Comparison of ENCODE assay signal across 24 mouse cellular contexts in genomic region chr7:71038537-71038936, GRCm38 (mm10).
A peak's percentile ranks its signal among the peaks of the same experiment; 100 is the strongest.
DNase-seq lines count a peak whose midpoint lies in the region; ATAC-seq and TF ChIP-seq lines count a peak whose summit lies in the region.
"Had no signal": no experiment of that assay in that cellular context is flagged by ENCODE, and none has a peak within 500 bp of the region (broad histone marks: within the 10 kb centered on the region; RNA-seq: fewer than 3 reads in every experiment).

No protein-coding gene starts in this region.

- H3K4me1 ChIP-seq in kidney, embryonic 16.5 days (ENCODE audit: insufficient read depth, low read length) = no peaks in the 10 kb centered on the region
- H3K4me1 ChIP-seq in lung, postnatal 0 days (ENCODE audit: insufficient read depth, low read depth, low read length) = peaks cover 6% of the 10 kb centered on the region; the same call in 1 of the 2 replicates
- H3K4me1 ChIP-seq: embryonic facial prominence, embryonic 13.5 days; heart, embryonic 15.5 days; limb, embryonic 13.5 days; liver, embryonic 13.5 days; neural tube, embryonic 12.5 days had no signal

- H3K27me3 ChIP-seq in kidney, embryonic 16.5 days (ENCODE audit: insufficient read depth, low read length) = no peaks in the 10 kb centered on the region
- H3K27me3 ChIP-seq in lung, postnatal 0 days (replicated peaks; ENCODE audit: insufficient read depth, low read length) = no peaks in the 10 kb centered on the region
- H3K27me3 ChIP-seq: forebrain, embryonic 15.5 days; heart, embryonic 15.5 days; limb, embryonic 13.5 days; liver, embryonic 13.5 days; midbrain, embryonic 12.5 days; neural tube, embryonic 12.5 days had no signal

- DNase-seq in kidney, adult 11 months = no peak
- DNase-seq in urinary bladder, adult 18-20 months (ENCODE audit: low spot score in 2 of 2) = peak; percentile 22 to 53
- DNase-seq in urinary bladder, adult 2 months (ENCODE audit: low spot score) = no peak
- peak; percentile 57 for DNase-seq in lung, postnatal 0 days (ENCODE audit: low spot score)
- peak; percentile 43 to 60 for DNase-seq in urinary bladder, postnatal 36 days (ENCODE audit: low spot score in 2 of 2)
- DNase-seq in adrenal gland, postnatal 10 days = no peak
- DNase-seq: adrenal gland, postnatal 36 days; B cell, adult 2 months; cerebellum, adult 11-12 months; cerebellum, postnatal 25 days; gastrocnemius, postnatal 14 days; kidney, adult 8-10 months; liver, embryonic 13.5 days; right cerebral cortex, adult 18-20 months; thymus, postnatal 36 days had no signal

- no peaks in the 10 kb centered on the region for H3K9me3 ChIP-seq in kidney, embryonic 16.5 days (ENCODE audit: low read length)
- H3K9me3 ChIP-seq in lung, postnatal 0 days (ENCODE audit: low read length) = no peaks in the 10 kb centered on the region
- H3K9me3 ChIP-seq: embryonic facial prominence, embryonic 13.5 days; forebrain, embryonic 15.5 days; heart, embryonic 15.5 days; limb, embryonic 13.5 days; liver, embryonic 13.5 days; midbrain, embryonic 12.5 days; neural tube, embryonic 12.5 days had no signal

- H3K4me3 ChIP-seq in kidney, embryonic 16.5 days (ENCODE audit: low read length) = no peak overlapping the region
- H3K4me3 ChIP-seq in lung, postnatal 0 days (ENCODE audit: low read depth, low read length) = no peak overlapping the region
- H3K4me3 ChIP-seq: embryonic facial prominence, embryonic 13.5 days; forebrain, embryonic 15.5 days; heart, embryonic 15.5 days; limb, embryonic 13.5 days; liver, embryonic 13.5 days; midbrain, embryonic 12.5 days; neural tube, embryonic 12.5 days had no signal

- 72% methylated on average over 5 of the region's 5 CpGs for WGBS in kidney, embryonic 16.5 days
- WGBS in lung, postnatal 0 days = 57% methylated on average over 5 of the region's 5 CpGs

- peak overlapping the region; percentile 55 for H3K27ac ChIP-seq in kidney, embryonic 16.5 days (ENCODE audit: low read length)
- H3K27ac ChIP-seq in lung, postnatal 0 days (ENCODE audit: low read length) = no peak overlapping the region
- H3K27ac ChIP-seq: embryonic facial prominence, embryonic 13.5 days; forebrain, embryonic 15.5 days; heart, embryonic 15.5 days; hindbrain, postnatal 0 days; limb, embryonic 13.5 days; liver, embryonic 13.5 days; midbrain, embryonic 12.5 days; neural tube, embryonic 12.5 days had no signal

- ATAC-seq in kidney, embryonic 16.5 days (ENCODE audit: low FRiP score, low TSS enrichment) = peak; percentile 46; the same call in 1 of the 2 replicates
- peak; percentile 69 for ATAC-seq in lung, postnatal 0 days
- ATAC-seq in megakaryocyte progenitor cell, adult 5-6 weeks (replicated peaks; ENCODE audit: poor library complexity) = no peak
- ATAC-seq: forebrain, embryonic 15.5 days; hindbrain, postnatal 0 days had no signal

- no peak overlapping the region for H3K9ac ChIP-seq in kidney, embryonic 16.5 days (replicated peaks; ENCODE audit: low read length)
- H3K9ac ChIP-seq in lung, postnatal 0 days (replicated peaks; ENCODE audit: low read depth) = no peak overlapping the region
- H3K9ac ChIP-seq: embryonic facial prominence, embryonic 13.5 days; forebrain, embryonic 15.5 days; heart, embryonic 15.5 days; limb, embryonic 13.5 days; liver, embryonic 13.5 days; midbrain, embryonic 12.5 days; neural tube, embryonic 12.5 days had no signal

- peak; percentile 23; the same call in 1 of the 2 replicates for TF ChIP-seq EP300 in lung, postnatal 0 days (IDR thresholded peaks at IDR 0.05)

- no peak overlapping the region for H3K4me2 ChIP-seq in kidney, embryonic 16.5 days (replicated peaks; ENCODE audit: low read depth, low read length)
- no peak overlapping the region for H3K4me2 ChIP-seq in lung, postnatal 0 days (replicated peaks; ENCODE audit: low read depth, low read length)
- H3K4me2 ChIP-seq: embryonic facial prominence, embryonic 13.5 days; forebrain, embryonic 15.5 days; heart, embryonic 15.5 days; limb, embryonic 13.5 days; liver, embryonic 13.5 days; midbrain, embryonic 12.5 days; neural tube, embryonic 12.5 days had no signal

- no peak for TF ChIP-seq CTCF in lung, postnatal 0 days (IDR thresholded peaks at IDR 0.05)

- H3K36me3 ChIP-seq in kidney, embryonic 16.5 days (ENCODE audit: insufficient read depth, low read length) = no peaks in the 10 kb centered on the region
- no peaks in the 10 kb centered on the region for H3K36me3 ChIP-seq in lung, postnatal 0 days (ENCODE audit: insufficient read depth, low read length)
- H3K36me3 ChIP-seq: embryonic facial prominence, embryonic 13.5 days; forebrain, embryonic 15.5 days; heart, embryonic 15.5 days; limb, embryonic 13.5 days; liver, embryonic 13.5 days; midbrain, embryonic 12.5 days; neural tube, embryonic 12.5 days had no signal

Comparison
In these comparisons a context has a peak if more than half of its experiments do, and no peak if none do; other contexts are left out.
1. DNase-seq: peak in urinary bladder, adult 18-20 months (2 of 2), lung, postnatal 0 days (single experiment) and urinary bladder, postnatal 36 days (2 of 2); none in kidney, adult 11 months (single experiment), urinary bladder, adult 2 months (single experiment) and adrenal gland, postnatal 10 days (single experiment).